Mouse (Mus musculus) lung, postnatal 4 days (tissue): ENCODE measurements around the gene Dcbld1.
"Not testable (repeated sequence)": the region's sequence is repeated elsewhere in the genome, so short reads cannot be mapped to it uniquely, and the experiment has no call there.

Source experiments
- DNase-seq, 2 experiments: peaks; one replicate each; pipeline ENCODE4 v3.0.0; 2021

The Dcbld1 gene

GRCm38 (mm10) chr10:52309196-52309595 lies 75.8 kb downstream of the Dcbld1 start:
- DNase-seq, result peak; percentile 39 to 57

GRCm38 (mm10) chr10:52319506-52320286 lies 86.3 kb downstream of the Dcbld1 start:
- DNase-seq, result no peak

- no peak for DNase-seq
These were observed 88.5 kb downstream of the Dcbld1 start for GRCm38 (mm10) chr10:52321918-52322317.

GRCm38 (mm10) chr10:52331007-52331406 lies 97.6 kb downstream of the Dcbld1 start:
- peak in 1 of 2 experiments; percentile 36 for DNase-seq

- DNase-seq, result not testable (repeated sequence)
These were observed 109.9 kb downstream of the Dcbld1 start for GRCm38 (mm10) chr10:52343324-52343723.

- no peak for DNase-seq
These were observed 119.8 kb downstream of the Dcbld1 start for GRCm38 (mm10) chr10:52353184-52353583.

GRCm38 (mm10) chr10:52358467-52358866 lies 125.0 kb downstream of the Dcbld1 start, which contains the start of gene Gm26741:
Gene Gm26741 (plus strand): TSS chr10:52358767.
- no peak for DNase-seq

- no peak for DNase-seq
These were observed 126.9 kb downstream of the Dcbld1 start for GRCm38 (mm10) chr10:52360241-52360735.

- DNase-seq, result no peak
These were observed 127.6 kb downstream of the Dcbld1 start for GRCm38 (mm10) chr10:52360862-52361609.

GRCm38 (mm10) chr10:52368376-52368775 lies 135.0 kb downstream of the Dcbld1 start:
- DNase-seq, result no peak
